Mouse (Mus musculus): ENCODE results near the gene Spock3.

The Spock3 gene

DNA sequence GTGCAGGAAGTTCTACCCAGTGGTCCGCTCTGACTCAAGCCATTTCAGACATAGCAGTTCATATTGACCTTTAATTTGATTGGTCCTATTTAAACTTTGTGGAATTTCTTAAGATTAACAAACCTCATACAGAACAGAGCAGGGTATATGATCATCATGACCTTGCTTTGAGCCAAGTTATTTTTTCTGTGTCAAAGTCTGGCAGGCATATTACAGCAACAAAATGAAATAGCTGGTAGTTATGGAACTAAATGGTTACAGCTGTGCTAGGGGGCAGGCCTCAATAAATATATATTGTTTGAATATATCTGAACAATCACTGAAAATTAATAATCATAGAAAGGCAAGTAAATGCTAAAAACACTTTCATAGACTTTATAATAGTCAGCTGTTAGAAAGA is 384.6 kb downstream of the Spock3 start:
- Histone ChIP-seq H3K4me1 (replicated peaks; ENCODE audit: low read depth, low read length) (no peaks in the 10 kb centered on the region), H3K36me3 (ENCODE audit: insufficient read depth, low read length) (no peaks in the 10 kb centered on the region), H3K4me3 (replicated peaks; ENCODE audit: low read length) (no peak overlapping the region), H3K9me3 (ENCODE audit: low read length) (no peaks in the 10 kb centered on the region), H3K27me3 (ENCODE audit: insufficient read depth, low read length) (no peaks in the 10 kb centered on the region)
- no peak for TF ChIP-seq NANOG (IDR thresholded peaks at IDR 0.05; ENCODE audit: borderline replicate concordance, low read length)
- no peak for TF ChIP-seq CTCF (conservative IDR thresholded peaks at IDR 0.05; ENCODE audit: low read length)
- no peak for TF ChIP-seq POU5F1 (IDR thresholded peaks at IDR 0.05; ENCODE audit: borderline replicate concordance, low read length)

DNA sequence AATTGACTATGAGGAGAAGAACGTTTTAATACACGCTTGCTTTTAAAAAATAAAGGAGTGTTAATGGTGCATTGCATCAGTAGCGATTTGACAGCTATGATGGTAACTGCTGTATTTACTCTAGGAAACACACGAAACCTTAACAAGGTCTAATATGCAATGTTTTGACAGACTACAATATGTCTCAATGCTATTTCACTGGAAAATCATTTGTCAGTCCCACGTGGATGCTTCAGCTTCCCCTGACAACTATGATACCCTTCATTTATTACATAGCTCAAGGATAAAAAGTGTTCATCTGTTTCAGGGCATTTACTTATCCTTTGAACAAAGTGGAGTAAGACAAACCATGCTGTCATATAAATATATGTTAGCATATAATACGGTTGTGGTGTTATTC is 417.8 kb downstream of the Spock3 start:
- TF ChIP-seq CTCF (conservative IDR thresholded peaks at IDR 0.05; ENCODE audit: low read length) (no peak), POU5F1 (IDR thresholded peaks at IDR 0.05; ENCODE audit: borderline replicate concordance, low read length) (no peak), NANOG (IDR thresholded peaks at IDR 0.05; ENCODE audit: borderline replicate concordance, low read length) (no peak)
- H3K4me3 ChIP-seq (replicated peaks; ENCODE audit: low read length): no peak overlapping the region
- no peaks in the 10 kb centered on the region for H3K36me3 ChIP-seq (ENCODE audit: insufficient read depth, low read length)
- H3K4me1 ChIP-seq (replicated peaks; ENCODE audit: low read depth, low read length): no peaks in the 10 kb centered on the region
- H3K9me3 ChIP-seq (ENCODE audit: low read length): no peaks in the 10 kb centered on the region
- H3K27me3 ChIP-seq (ENCODE audit: insufficient read depth, low read length): no peaks in the 10 kb centered on the region

DNA sequence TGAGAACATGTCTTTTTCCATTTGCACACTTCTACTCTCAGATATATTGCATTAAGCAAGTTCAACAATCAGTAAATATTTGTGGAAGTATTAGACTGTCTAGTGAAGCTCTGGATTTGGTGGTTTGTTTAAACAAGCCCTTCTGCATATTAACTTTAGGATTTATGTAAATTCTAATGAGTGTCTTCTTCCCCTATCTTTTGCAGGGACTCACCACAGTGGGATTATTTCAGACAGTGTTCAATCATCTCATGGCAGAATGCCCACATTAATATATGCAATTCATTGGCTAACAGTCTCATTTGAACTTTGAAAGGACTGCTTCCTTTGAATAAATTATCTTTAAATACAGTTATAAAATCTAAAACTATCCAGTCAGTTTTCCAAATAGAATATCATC is 446.9 kb downstream of the Spock3 start:
- H3K36me3 ChIP-seq (ENCODE audit: insufficient read depth, low read length): no peaks in the 10 kb centered on the region
- TF ChIP-seq NANOG (IDR thresholded peaks at IDR 0.05; ENCODE audit: borderline replicate concordance, low read length) (no peak), CTCF (conservative IDR thresholded peaks at IDR 0.05; ENCODE audit: low read length) (no peak), POU5F1 (IDR thresholded peaks at IDR 0.05; ENCODE audit: borderline replicate concordance, low read length) (no peak)
- H3K9me3 ChIP-seq (ENCODE audit: low read length): peaks cover 15% of the 10 kb centered on the region; the same call in 1 of the 2 replicates
- no peak overlapping the region for H3K4me3 ChIP-seq (replicated peaks; ENCODE audit: low read length)
- no peaks in the 10 kb centered on the region for H3K4me1 ChIP-seq (replicated peaks; ENCODE audit: low read depth, low read length)
- no peaks in the 10 kb centered on the region for H3K27me3 ChIP-seq (ENCODE audit: insufficient read depth, low read length)

All from E14TG2a.4 (cell line).